Mouse (Mus musculus) limb, embryonic 14.5 days (tissue): ENCODE results near the gene Ercc1. TPM values are rescaled to one million over a fixed set of nuclear protein-coding genes. Genes with fewer than 3 reads are reported as not detected.

Experiments used
- ATAC-seq: fragments of 200-750 bp; cut with Nextera tagmentation; 2 replicates; pipeline ENCODE4 v1.8.0; 2017; ENCODE audit warnings: low read depth, moderate number of reproducible peaks, moderate TSS enrichment; ENCODE audit not compliant: low FRiP score
- DNase-seq: peaks from one replicate; pipeline ENCODE4 v3.0.0-alpha.2; 2015; ENCODE audit warnings: low spot score
- H3K27ac ChIP-seq: fragments of 300-500 bp; sonication (generic); replicated peaks from 2 replicates; pipeline ENCODE4 v1.5.1; 2014; ENCODE audit warnings: low read depth, mild to moderate bottlenecking, low read length, moderate library complexity, mixed read lengths
- H3K27me3 ChIP-seq: fragments of 300-500 bp; sonication (generic); 2 replicates; pipeline ENCODE4 v1.6.1; 2014; ENCODE audit warnings: low read length, mixed read lengths; ENCODE audit not compliant: control insufficient read depth, insufficient read depth
- H3K36me3 ChIP-seq: fragments of 300-500 bp; sonication (generic); 2 replicates; pipeline ENCODE4 v1.6.1; 2014; ENCODE audit warnings: mild to moderate bottlenecking, low read length, moderate library complexity, mixed read lengths; ENCODE audit not compliant: control insufficient read depth, insufficient read depth
- H3K4me1 ChIP-seq: fragments of 300-500 bp; sonication (generic); 2 replicates; pipeline ENCODE4 v1.6.1; 2014; ENCODE audit warnings: antibody characterized with exemption, low read length, mixed read lengths; ENCODE audit not compliant: control insufficient read depth, insufficient read depth
- H3K4me2 ChIP-seq: fragments of 300-500 bp; sonication (generic); replicated peaks from 2 replicates; pipeline ENCODE4 v1.6.1; 2014; ENCODE audit warnings: low read depth, mild to moderate bottlenecking, low read length, moderate library complexity; ENCODE audit not compliant: severe bottlenecking
- H3K4me3 ChIP-seq: fragments of 300-500 bp; sonication (generic); replicated peaks from 2 replicates; pipeline ENCODE4 v1.5.1; 2014; ENCODE audit warnings: low read length
- H3K9ac ChIP-seq: fragments of 300-500 bp; sonication (generic); 2 replicates; pipeline ENCODE4 v1.6.1; 2014; ENCODE audit warnings: mild to moderate bottlenecking, low read depth, low read length, moderate library complexity; ENCODE audit not compliant: severe bottlenecking
- H3K9me3 ChIP-seq: fragments of 300-500 bp; sonication (generic); 2 replicates; pipeline ENCODE4 v1.6.1; 2016; ENCODE audit warnings: low read length; ENCODE audit not compliant: control insufficient read depth
- POLR2A ChIP-seq: fragments of 200-500 bp; IDR thresholded peaks from 2 replicates; pipeline ENCODE4 v1.8.0; 2012; ENCODE audit warnings: inconsistent platforms, mild to moderate bottlenecking, moderate library complexity, borderline replicate concordance; ENCODE audit not compliant: insufficient read depth, insufficient read length; ENCODE audit errors: extremely low read depth
- WGBS: fragments of 180-500 bp; shearing (Covaris S2); extraction: QIAGEN DNeasy Blood & Tissue Kit; methylation state at CpG from one replicate; pipeline ENCODE4 v1.1.7; 2014; 5-methylcytosine and 5-hydroxymethylcytosine counted together
- microRNA counts: library from miRNA; unstranded; fragments of <30 nt; microRNA quantifications from one replicate; lab custom pipeline; 2016
- microRNA-seq: library from miRNA; unstranded; fragments of <30 nt; microRNA quantifications from one replicate; pipeline ENCODE4, GENCODE M21; 2016
- polyA plus RNA-seq, 2 experiments: library from polyadenylated mRNA; depleted of rRNA in 1 of 2; stranded (reverse) in 1 of 2; unstranded in 1 of 2; fragments of >200 nt; fragmentation: Nextera tagmentation in 1 of 2; extraction: Ambion mirVana in 1 of 2; gene quantifications; 2 replicates each; pipeline versions ENCODE4 v1.2.1 to v1.2.3; 2012 to 2014

The Ercc1 gene
- polyA plus RNA-seq, 2 experiments = 72.3 to 74.3 TPM

- TF ChIP-seq POLR2A = no peak
- Histone ChIP-seq H3K4me3 (no peak overlapping the region), H3K27me3 (peaks cover 32% of the 10 kb centered on the region), H3K36me3 (no peaks in the 10 kb centered on the region), H3K9me3 (peaks cover 6% of the 10 kb centered on the region), H3K4me2 (no peak overlapping the region), H3K4me1 (no peaks in the 10 kb centered on the region; the same call in 1 of the 2 replicates), H3K9ac (no peak overlapping the region), H3K27ac (no peak overlapping the region)
- ATAC-seq (no peak), DNase-seq (no peak)
- WGBS = 80% methylated on average over 4 of the region's 4 CpGs
Observed at GRCm38 (mm10) chr7:19400946-19401345, 56.4 kb downstream of the Ercc1 start.

GRCm38 (mm10) chr7:19402535-19403112 is 58.0 kb downstream of the Ercc1 start:
- no peak overlapping the region for H3K27ac ChIP-seq
- peaks cover 32% of the 10 kb centered on the region for H3K27me3 ChIP-seq
- peaks cover 6% of the 10 kb centered on the region for H3K9me3 ChIP-seq
- no peak for TF ChIP-seq POLR2A
- DNase-seq = no peak
- no peak overlapping the region for H3K4me3 ChIP-seq
- no peaks in the 10 kb centered on the region for H3K36me3 ChIP-seq
- no peaks in the 10 kb centered on the region; the same call in 1 of the 2 replicates for H3K4me1 ChIP-seq
- no peak overlapping the region for H3K4me2 ChIP-seq
- no peak overlapping the region for H3K9ac ChIP-seq
- 86% methylated on average over 9 of the region's 9 CpGs for WGBS
- ATAC-seq = no peak

GRCm38 (mm10) chr7:19403731-19404296 is 59.2 kb downstream of the Ercc1 start, which contains the start of gene Klc3:
TSS of gene Klc3 (minus strand) at chr7:19404104.
- Histone ChIP-seq H3K27me3 (peaks cover 32% of the 10 kb centered on the region), H3K27ac (no peak within 1 kb of the TSS), H3K4me3 (peak within 1 kb of the TSS; percentile 56), H3K4me2 (peak within 1 kb of the TSS; percentile 81), H3K9me3 (peaks cover 6% of the 10 kb centered on the region), H3K9ac (peak within 1 kb of the TSS; percentile 48), H3K36me3 (no peaks in the 10 kb centered on the region), H3K4me1 (no peaks in the 10 kb centered on the region; the same call in 1 of the 2 replicates)
- peak; percentile 31; the same call in 1 of the 2 replicates for ATAC-seq
- WGBS = 1% methylated on average over 35 of the region's 62 CpGs
- TF ChIP-seq POLR2A = no peak
- peak; percentile 60 for DNase-seq

- no peaks in the 10 kb centered on the region for H3K36me3 ChIP-seq
- DNase-seq (no peak), ATAC-seq (no peak)
- TF ChIP-seq POLR2A = no peak
- WGBS = 46% methylated on average over 7 of the region's 7 CpGs
- H3K4me2 ChIP-seq = peak within 1 kb of the TSS; percentile 81
- H3K27me3 ChIP-seq = peaks cover 32% of the 10 kb centered on the region
- H3K4me3 ChIP-seq = peak within 1 kb of the TSS; percentile 56
- no peaks in the 10 kb centered on the region; the same call in 1 of the 2 replicates for H3K4me1 ChIP-seq
- H3K9ac ChIP-seq = peak within 1 kb of the TSS; percentile 48
- peaks cover 6% of the 10 kb centered on the region for H3K9me3 ChIP-seq
- no peak within 1 kb of the TSS for H3K27ac ChIP-seq
Observed at GRCm38 (mm10) chr7:19404476-19404875, 59.9 kb downstream of the Ercc1 start, which contains the start of gene Ckm. TSS of gene Ckm (plus strand) at chr7:19404776.

GRCm38 (mm10) chr7:19405417-19405816 is 60.8 kb downstream of the Ercc1 start:
- TF ChIP-seq POLR2A = no peak
- H3K27ac ChIP-seq = no peak overlapping the region
- no peak overlapping the region for H3K9ac ChIP-seq
- no peaks in the 10 kb centered on the region for H3K4me1 ChIP-seq
- WGBS = 3% methylated on average over 19 of the region's 19 CpGs
- ATAC-seq = peak; percentile 50; the same call in 1 of the 2 replicates
- H3K9me3 ChIP-seq = peaks cover 6% of the 10 kb centered on the region
- no peak overlapping the region for H3K4me3 ChIP-seq
- DNase-seq = peak; percentile 67
- peaks cover 32% of the 10 kb centered on the region for H3K27me3 ChIP-seq
- no peaks in the 10 kb centered on the region for H3K36me3 ChIP-seq
- H3K4me2 ChIP-seq = 0 out of 2 replicates have a peak overlapping the region, but pooled peaks have one; percentile 28

MicroRNA genes within 50 kb of the gene (microRNA counts, 519-probe panel; counts per million panel counts)
- microRNA mmu-miR-343 (lab: Ali Mortazavi, UCI) = not detected

Small RNA genes within 50 kb of the gene (microRNA-seq; reads per million reads assigned to microRNA genes)
- not detected for gene Mir343

Other genes starting within 250 kb of the Ercc1 start
- gene Gm4969, start 226.4 kb upstream of the Ercc1 start, polyA plus RNA-seq (2012; rRNA removed) = 7.0 and 7.7 TPM in 2 replicates
- 2.5 and 4.0 TPM in 2 replicates for gene Gm4969, start 226.4 kb upstream of the Ercc1 start, polyA plus RNA-seq (2014; fragmentation: Nextera tagmentation; extraction: Ambion mirVana)
- 10.6 and 14.6 TPM in 2 replicates for gene Fbxo46, start 224.9 kb upstream of the Ercc1 start, polyA plus RNA-seq (2012; rRNA removed)
- gene Fbxo46, start 224.9 kb upstream of the Ercc1 start, polyA plus RNA-seq (2014; fragmentation: Nextera tagmentation; extraction: Ambion mirVana) = 9.9 and 11.2 TPM in 2 replicates
- gene Qpctl, start 195.5 kb upstream of the Ercc1 start, polyA plus RNA-seq (2012; rRNA removed) = 13.2 and 15.6 TPM in 2 replicates
- 11.1 and 12.1 TPM in 2 replicates for gene Qpctl, start 195.5 kb upstream of the Ercc1 start, polyA plus RNA-seq (2014; fragmentation: Nextera tagmentation; extraction: Ambion mirVana)
- gene Snrpd2, start 195.1 kb upstream of the Ercc1 start, polyA plus RNA-seq (2012; rRNA removed) = 71.9 and 151 TPM in 2 replicates
- 130 and 143 TPM in 2 replicates for gene Snrpd2, start 195.1 kb upstream of the Ercc1 start, polyA plus RNA-seq (2014; fragmentation: Nextera tagmentation; extraction: Ambion mirVana)
- 1.1 and 1.4 TPM in 2 replicates for gene Gipr, start 178.7 kb upstream of the Ercc1 start, polyA plus RNA-seq (2012; rRNA removed)
- gene Gipr, start 178.7 kb upstream of the Ercc1 start, polyA plus RNA-seq (2014; fragmentation: Nextera tagmentation; extraction: Ambion mirVana) = 0.32 TPM in 1 of 2 replicates, not detected in the other
- 38.5 and 49.9 TPM in 2 replicates for gene Eml2, start 168.4 kb upstream of the Ercc1 start, polyA plus RNA-seq (2012; rRNA removed)
- 1.5 and 3.6 TPM in 2 replicates for gene Eml2, start 168.4 kb upstream of the Ercc1 start, polyA plus RNA-seq (2014; fragmentation: Nextera tagmentation; extraction: Ambion mirVana)
- 9.2 and 15.5 TPM in 2 replicates for gene Gpr4, start 132.2 kb upstream of the Ercc1 start, polyA plus RNA-seq (2012; rRNA removed)
- 4.0 and 4.4 TPM in 2 replicates for gene Gpr4, start 132.2 kb upstream of the Ercc1 start, polyA plus RNA-seq (2014; fragmentation: Nextera tagmentation; extraction: Ambion mirVana)
- gene Opa3, start 116.4 kb upstream of the Ercc1 start, polyA plus RNA-seq (2012; rRNA removed) = 19.6 and 23.6 TPM in 2 replicates
- gene Opa3, start 116.4 kb upstream of the Ercc1 start, polyA plus RNA-seq (2014; fragmentation: Nextera tagmentation; extraction: Ambion mirVana) = 27.5 and 31.7 TPM in 2 replicates
- gene Vasp, start 73.0 kb upstream of the Ercc1 start, polyA plus RNA-seq (2012; rRNA removed) = 126 and 169 TPM in 2 replicates
- gene Vasp, start 73.0 kb upstream of the Ercc1 start, polyA plus RNA-seq (2014; fragmentation: Nextera tagmentation; extraction: Ambion mirVana) = 66.7 and 67.0 TPM in 2 replicates
- gene Ppm1n, start 64.7 kb upstream of the Ercc1 start, polyA plus RNA-seq (2012; rRNA removed) = not detected in 2 replicates
- not detected in 2 replicates for gene Ppm1n, start 64.7 kb upstream of the Ercc1 start, polyA plus RNA-seq (2014; fragmentation: Nextera tagmentation; extraction: Ambion mirVana)
- 44.3 and 59.4 TPM in 2 replicates for gene Rtn2, start 62.2 kb upstream of the Ercc1 start, polyA plus RNA-seq (2012; rRNA removed)
- gene Rtn2, start 62.2 kb upstream of the Ercc1 start, polyA plus RNA-seq (2014; fragmentation: Nextera tagmentation; extraction: Ambion mirVana) = 22.5 and 30.6 TPM in 2 replicates
- 0.69 and 0.88 TPM in 2 replicates for gene Fosb, start 34.7 kb upstream of the Ercc1 start, polyA plus RNA-seq (2012; rRNA removed)
- gene Fosb, start 34.7 kb upstream of the Ercc1 start, polyA plus RNA-seq (2014; fragmentation: Nextera tagmentation; extraction: Ambion mirVana) = 0.14 and 0.28 TPM in 2 replicates
- gene Cd3eap, start 14.7 kb downstream of the Ercc1 start, polyA plus RNA-seq (2012; rRNA removed) = 13.7 and 19.4 TPM in 2 replicates
- 25.2 and 28.7 TPM in 2 replicates for gene Cd3eap, start 14.7 kb downstream of the Ercc1 start, polyA plus RNA-seq (2014; fragmentation: Nextera tagmentation; extraction: Ambion mirVana)
- gene Ppp1r13l, start 15.0 kb downstream of the Ercc1 start, polyA plus RNA-seq (2012; rRNA removed) = 33.8 and 39.3 TPM in 2 replicates
- 15.3 and 16.8 TPM in 2 replicates for gene Ppp1r13l, start 15.0 kb downstream of the Ercc1 start, polyA plus RNA-seq (2014; fragmentation: Nextera tagmentation; extraction: Ambion mirVana)
- gene Ercc2, start 37.2 kb downstream of the Ercc1 start, polyA plus RNA-seq (2012; rRNA removed) = 58.1 and 73.8 TPM in 2 replicates
- gene Ercc2, start 37.2 kb downstream of the Ercc1 start, polyA plus RNA-seq (2014; fragmentation: Nextera tagmentation; extraction: Ambion mirVana) = 11.3 and 12.6 TPM in 2 replicates
- 11.5 and 12.8 TPM in 2 replicates for gene Klc3, start 59.3 kb downstream of the Ercc1 start, polyA plus RNA-seq (2012; rRNA removed)
- gene Klc3, start 59.3 kb downstream of the Ercc1 start, polyA plus RNA-seq (2014; fragmentation: Nextera tagmentation; extraction: Ambion mirVana) = 12.5 and 15.2 TPM in 2 replicates
- 89.9 and 125 TPM in 2 replicates for gene Ckm, start 60.0 kb downstream of the Ercc1 start, polyA plus RNA-seq (2012; rRNA removed)
- 35.4 and 91.5 TPM in 2 replicates for gene Ckm, start 60.0 kb downstream of the Ercc1 start, polyA plus RNA-seq (2014; fragmentation: Nextera tagmentation; extraction: Ambion mirVana)
- 34.8 and 39.8 TPM in 2 replicates for gene Mark4, start 114.0 kb downstream of the Ercc1 start, polyA plus RNA-seq (2012; rRNA removed)
- gene Mark4, start 114.0 kb downstream of the Ercc1 start, polyA plus RNA-seq (2014; fragmentation: Nextera tagmentation; extraction: Ambion mirVana) = 11.5 and 13.3 TPM in 2 replicates
- gene Exoc3l2, start 118.6 kb downstream of the Ercc1 start, polyA plus RNA-seq (2012; rRNA removed) = 3.5 and 4.9 TPM in 2 replicates
- gene Exoc3l2, start 118.6 kb downstream of the Ercc1 start, polyA plus RNA-seq (2014; fragmentation: Nextera tagmentation; extraction: Ambion mirVana) = 1.6 and 1.9 TPM in 2 replicates
- 6.2 and 8.8 TPM in 2 replicates for gene Bloc1s3, start 163.6 kb downstream of the Ercc1 start, polyA plus RNA-seq (2012; rRNA removed)
- gene Bloc1s3, start 163.6 kb downstream of the Ercc1 start, polyA plus RNA-seq (2014; fragmentation: Nextera tagmentation; extraction: Ambion mirVana) = 1.2 and 1.3 TPM in 2 replicates
- 58.0 and 71.6 TPM in 2 replicates for gene Trappc6a, start 163.6 kb downstream of the Ercc1 start, polyA plus RNA-seq (2012; rRNA removed)
- 70.2 and 79.8 TPM in 2 replicates for gene Trappc6a, start 163.6 kb downstream of the Ercc1 start, polyA plus RNA-seq (2014; fragmentation: Nextera tagmentation; extraction: Ambion mirVana)
- gene Nkpd1, start 173.1 kb downstream of the Ercc1 start, polyA plus RNA-seq (2012; rRNA removed) = 0.29 and 0.36 TPM in 2 replicates
- 0.17 and 0.22 TPM in 2 replicates for gene Nkpd1, start 173.1 kb downstream of the Ercc1 start, polyA plus RNA-seq (2014; fragmentation: Nextera tagmentation; extraction: Ambion mirVana)
- gene Ppp1r37, start 218.3 kb downstream of the Ercc1 start, polyA plus RNA-seq (2012; rRNA removed) = 84.9 and 118 TPM in 2 replicates
- gene Ppp1r37, start 218.3 kb downstream of the Ercc1 start, polyA plus RNA-seq (2014; fragmentation: Nextera tagmentation; extraction: Ambion mirVana) = 5.6 and 6.4 TPM in 2 replicates
- gene Zfp296, start 232.5 kb downstream of the Ercc1 start, polyA plus RNA-seq (2012; rRNA removed) = 2.2 and 2.7 TPM in 2 replicates
- 0.68 and 1.8 TPM in 2 replicates for gene Zfp296, start 232.5 kb downstream of the Ercc1 start, polyA plus RNA-seq (2014; fragmentation: Nextera tagmentation; extraction: Ambion mirVana)
- gene Gemin7, start 232.8 kb downstream of the Ercc1 start, polyA plus RNA-seq (2012; rRNA removed) = 70.6 and 75.8 TPM in 2 replicates
- 171 TPM in 2 replicates for gene Gemin7, start 232.8 kb downstream of the Ercc1 start, polyA plus RNA-seq (2014; fragmentation: Nextera tagmentation; extraction: Ambion mirVana)